ENCODE assay signal across 12 mouse cellular contexts in the genomic region with DNA sequence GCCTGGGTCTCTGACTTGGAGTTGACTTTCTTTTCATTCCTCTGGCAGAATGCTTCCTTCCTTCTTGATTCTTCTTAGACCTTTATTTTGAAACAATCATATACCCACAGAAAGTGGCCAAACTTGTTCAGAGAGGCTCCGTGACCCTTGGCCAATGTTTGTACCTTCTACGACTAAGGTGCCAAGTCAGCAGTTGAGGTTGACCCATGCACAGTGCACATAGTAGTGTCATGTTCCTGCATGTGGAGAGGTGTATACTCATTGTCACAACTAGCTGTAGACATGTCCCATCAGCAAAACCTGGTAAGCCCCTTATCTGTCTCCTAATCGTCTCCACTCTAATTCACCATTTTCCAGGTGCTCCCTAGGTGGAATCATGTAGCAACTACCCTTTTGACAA.
"Had no signal": no experiment of that assay in that cellular context is flagged by ENCODE, and none has a peak within 500 bp of the region (broad histone marks: within the 10 kb centered on the region; RNA-seq: fewer than 3 reads in every experiment).

No protein-coding gene starts in this region.

- H3K4me1 ChIP-seq: midbrain, embryonic 10.5 days; neural tube, embryonic 15.5 days had no signal

- ATAC-seq: intestine, embryonic 15.5 days had no signal

- H3K27me3 ChIP-seq: intestine, embryonic 15.5 days; limb, embryonic 13.5 days; neural tube, embryonic 15.5 days had no signal

- H3K4me3 ChIP-seq: intestine, embryonic 15.5 days; layer of hippocampus, adult 2 months; limb, embryonic 13.5 days; midbrain, embryonic 10.5 days; myocyte; neural tube, embryonic 15.5 days had no signal

- H3K36me3 ChIP-seq: intestine, embryonic 15.5 days; limb, embryonic 13.5 days; midbrain, embryonic 10.5 days; neural tube, embryonic 15.5 days had no signal

- DNase-seq: left cerebral cortex, postnatal 4 days; lung, adult 18-20 months; midbrain, embryonic 14.5 days; thymus, postnatal 4 days had no signal

- H3K9ac ChIP-seq: intestine, embryonic 15.5 days; limb, embryonic 13.5 days; liver, embryonic 14.5 days; neural tube, embryonic 15.5 days had no signal

- H3K4me2 ChIP-seq: intestine, embryonic 15.5 days; limb, embryonic 13.5 days; neural tube, embryonic 15.5 days had no signal

- H3K27ac ChIP-seq: intestine, embryonic 15.5 days; layer of hippocampus, adult 2 months; limb, embryonic 13.5 days; liver, embryonic 14.5 days; midbrain, embryonic 10.5 days; neural tube, embryonic 15.5 days; stomach, postnatal 0 days had no signal

- H3K9me3 ChIP-seq: intestine, embryonic 15.5 days; midbrain, embryonic 10.5 days; neural tube, embryonic 15.5 days had no signal
